Mouse (Mus musculus) forebrain, embryonic 10.5 days (tissue): ENCODE results near the gene Ric3. TPM values are rescaled to one million over a fixed set of nuclear protein-coding genes. Genes with fewer than 3 reads are reported as not detected.

Source experiments
- polyA plus RNA-seq: library from polyadenylated mRNA; unstranded; fragments of >200 nt; fragmentation: Nextera tagmentation; extraction: Ambion mirVana; gene quantifications from 2 replicates; pipeline ENCODE4 v1.2.1, GENCODE M21; 2016

Ric3 gene
- polyA plus RNA-seq, 1 experiment from 2014 or later = 17.3 TPM

Other genes starting within 250 kb of the Ric3 start
- gene Olfr516, start 232.8 kb downstream of the Ric3 start, polyA plus RNA-seq = not detected in 2 replicates
- not detected in 2 replicates for gene Olfr517, start 211.0 kb downstream of the Ric3 start, polyA plus RNA-seq
- not detected in 2 replicates for gene Olfr518, start 198.3 kb downstream of the Ric3 start, polyA plus RNA-seq
- not detected in 2 replicates for gene Olfr519, start 188.9 kb downstream of the Ric3 start, polyA plus RNA-seq
- gene Nlrp10, start 153.2 kb downstream of the Ric3 start, polyA plus RNA-seq = 0.04 TPM in 1 of 2 replicates, not detected in the other
- 71.7 and 74.4 TPM in 2 replicates for gene Eif3f, start 148.9 kb downstream of the Ric3 start, polyA plus RNA-seq
- 5.2 and 5.3 TPM in 2 replicates for gene Tub, start 133.0 kb downstream of the Ric3 start, polyA plus RNA-seq
- 21.9 and 29.6 TPM in 2 replicates for gene Lmo1, start 91.9 kb upstream of the Ric3 start, polyA plus RNA-seq